Mouse (Mus musculus) lung, postnatal 25 days (tissue): ENCODE measurements around the gene Olfr1504.
"Not testable (repeated sequence)": the region's sequence is repeated elsewhere in the genome, so short reads cannot be mapped to it uniquely, and the experiment has no call there.

ENCODE experiments used
- DNase-seq: peaks from one replicate; pipeline ENCODE4 v3.0.0; 2022; ENCODE audit warnings: low spot score

Olfr1504 gene

DNA sequence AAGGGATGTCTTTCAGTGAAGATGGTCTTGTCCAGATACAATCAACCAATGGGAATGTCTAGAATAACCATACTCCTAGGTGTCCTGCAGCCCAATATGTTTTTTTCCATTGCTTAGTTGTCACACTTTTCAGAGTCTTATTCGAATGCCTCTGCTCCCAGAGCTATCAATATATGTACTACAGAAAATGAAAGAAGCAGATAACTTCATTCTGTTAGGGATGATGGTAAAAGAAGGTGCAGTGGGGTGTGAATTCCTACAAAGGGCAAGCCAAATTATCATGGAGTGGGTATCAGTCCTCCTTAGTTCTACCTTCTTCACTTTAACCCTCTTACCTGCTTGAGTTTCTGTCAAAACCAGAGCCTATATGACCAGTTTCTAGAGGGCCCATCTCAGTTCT is at the start of gene Olfr1504:
Gene Olfr1504 (minus strand): TSS at position 101 of the 400 bp plus-strand sequence.
- no peak for DNase-seq

DNA sequence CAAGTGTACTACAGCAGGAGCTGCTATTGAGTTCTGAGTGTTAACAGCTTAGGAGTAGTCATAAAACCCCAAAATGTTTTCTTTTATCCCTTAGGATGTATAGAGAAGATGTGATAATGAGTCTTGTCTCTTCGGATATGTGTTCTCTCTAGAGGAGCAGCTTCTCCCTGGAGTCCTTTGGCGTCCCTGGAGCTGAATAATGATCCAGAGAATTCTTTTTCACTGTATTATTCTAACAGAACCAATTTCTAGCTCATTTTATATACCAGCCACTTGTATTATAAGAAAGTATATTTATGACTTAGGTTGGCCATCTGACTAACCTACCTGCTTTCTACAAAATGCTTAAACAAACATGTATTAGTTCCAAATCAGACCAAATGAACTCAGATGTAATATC is 15.5 kb upstream of the Olfr1504 start, which contains the start of gene Olfr1505:
Gene Olfr1505 (plus strand): TSS at position 301 of the 400 bp plus-strand sequence.
- DNase-seq, result no peak

DNA sequence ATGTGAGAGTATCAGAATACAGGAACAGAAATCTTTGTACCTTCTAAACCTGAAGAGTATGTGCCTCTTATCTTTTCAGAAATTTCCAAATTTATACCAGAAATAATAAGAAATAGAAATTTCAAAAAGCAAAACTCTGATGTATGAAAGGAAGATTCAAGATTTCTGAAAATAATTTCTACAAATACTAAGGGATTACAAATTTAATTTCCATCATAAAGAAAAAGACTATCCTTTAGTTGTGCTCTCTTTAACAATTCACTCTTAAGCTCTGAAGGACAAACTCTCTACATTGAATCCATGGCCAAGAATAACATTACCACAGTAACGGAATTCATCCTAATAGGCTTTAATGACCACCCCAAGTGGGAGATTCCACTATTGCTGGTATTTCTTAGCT is 36.2 kb downstream of the Olfr1504 start, which contains the start of gene Olfr1502:
Gene Olfr1502 (plus strand): TSS at position 301 of the 400 bp plus-strand sequence.
- no peak for DNase-seq

DNA sequence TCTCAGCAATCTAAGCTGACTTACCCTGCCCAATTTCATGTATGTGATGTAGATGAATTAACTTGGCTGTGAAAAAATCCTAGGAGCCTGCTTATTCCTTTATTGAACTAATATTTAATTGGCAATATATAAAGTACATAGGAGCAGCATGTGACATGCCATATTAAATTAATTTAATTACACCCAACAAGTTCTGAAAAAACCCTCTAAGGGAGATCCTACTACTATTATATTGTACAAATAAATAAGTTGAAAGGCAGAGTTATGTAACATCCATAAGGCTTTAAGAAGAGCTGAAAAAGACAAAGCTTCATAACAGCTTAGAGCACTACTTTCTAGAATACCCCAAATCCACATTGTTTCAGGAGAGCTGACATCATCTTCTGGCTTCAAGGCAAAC is 47.1 kb downstream of the Olfr1504 start, which contains the start of gene Olfr1501:
Gene Olfr1501 (minus strand): TSS at position 101 of the 400 bp plus-strand sequence.
- DNase-seq, result not testable (repeated sequence)
